Mouse (Mus musculus) olfactory bulb, adult 2 months (tissue): ENCODE results near the gene Tapt1. TPM values are rescaled to one million over a fixed set of nuclear protein-coding genes. Genes with fewer than 3 reads are reported as not detected.
"Not testable (repeated sequence)": the region's sequence is repeated elsewhere in the genome, so short reads cannot be mapped to it uniquely, and the experiment has no call there.

ENCODE experiments used
- H3K27ac ChIP-seq: fragments of 200-500 bp; 2 replicates; pipeline ENCODE4 v1.5.1; 2012; ENCODE audit warnings: low read depth, low read length; ENCODE audit not compliant: insufficient read depth
- H3K4me1 ChIP-seq: fragments of 200-500 bp; 2 replicates; pipeline ENCODE4 v1.6.1; 2012; ENCODE audit warnings: low read length; ENCODE audit not compliant: control insufficient read depth, insufficient read depth
- H3K4me3 ChIP-seq: fragments of 200-500 bp; 2 replicates; pipeline ENCODE4 v1.5.1; 2012; ENCODE audit warnings: mild to moderate bottlenecking, low read depth, low read length, moderate library complexity; ENCODE audit not compliant: insufficient read depth
- CTCF ChIP-seq: fragments of 200-500 bp; IDR thresholded peaks from 2 replicates; pipeline ENCODE4 v1.5.1; 2012; ENCODE audit warnings: low read depth, mild to moderate bottlenecking, low read length, moderate library complexity; ENCODE audit not compliant: insufficient read depth
- POLR2A ChIP-seq: fragments of 200-500 bp; IDR thresholded peaks from 2 replicates; pipeline ENCODE4 v1.6.1; 2012; ENCODE audit warnings: mild to moderate bottlenecking, low read depth, low read length, moderate library complexity; ENCODE audit not compliant: insufficient read depth
- WGBS: fragments of 180-500 bp; shearing (Covaris S2); methylation state at CpG from one replicate; pipeline ENCODE4 v1.1.7; 2018; 5-methylcytosine and 5-hydroxymethylcytosine counted together
- polyA plus RNA-seq: library from polyadenylated mRNA; stranded (reverse); fragments of >200 nt; gene quantifications from 2 replicates; pipeline ENCODE4 v1.2.4, GENCODE M21; 2012; ENCODE audit warnings: low replicate concordance; ENCODE audit not compliant: missing spikeins, insufficient read depth, insufficient read length

The Tapt1 gene
- polyA plus RNA-seq, 1 experiment, result not detected

DNA sequence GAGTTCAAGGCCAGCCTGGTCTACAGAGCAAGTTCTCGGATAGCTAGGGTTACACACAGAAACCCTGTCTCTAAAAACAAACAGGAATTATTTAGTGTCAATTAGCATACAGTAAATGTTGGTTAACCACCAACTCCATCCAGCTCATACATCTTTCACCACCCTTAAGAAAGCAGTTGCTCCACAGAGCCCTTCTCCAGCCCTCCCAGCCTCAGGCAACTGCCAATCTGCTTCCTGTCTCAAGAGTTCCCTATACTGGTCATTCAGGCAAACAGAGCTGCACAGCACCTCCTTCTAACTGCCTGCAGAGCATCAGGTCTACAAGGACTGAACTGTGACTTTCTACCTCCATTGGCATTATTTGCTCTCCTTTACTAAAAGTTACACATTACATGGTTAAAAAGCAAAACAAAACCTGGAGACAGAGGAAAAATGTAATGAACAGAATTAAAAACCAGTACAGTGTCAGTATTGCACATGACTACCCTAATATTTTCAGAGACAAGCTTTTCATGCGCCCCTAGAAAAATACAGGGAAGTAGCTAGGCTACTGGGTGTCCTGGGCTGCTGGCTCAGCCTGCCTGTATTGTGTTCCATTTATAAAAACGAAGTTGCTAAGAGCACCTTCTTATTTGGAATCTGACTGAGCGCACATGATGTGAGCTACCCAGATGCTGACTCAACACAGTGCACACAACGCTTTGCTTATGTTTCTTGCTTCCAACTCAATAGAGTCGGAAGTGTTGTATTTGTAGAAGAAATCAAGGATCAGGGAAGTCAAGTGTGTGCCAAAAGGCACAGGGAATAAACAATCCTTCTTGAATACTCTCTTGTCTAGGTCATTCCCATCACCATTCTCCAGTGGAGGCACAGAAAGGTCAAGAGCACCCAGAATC, 79.7 kb downstream of the Tapt1 start:
- Histone ChIP-seq H3K4me1 (peaks cover 16% of the 10 kb centered on the region), H3K27ac (peak overlapping the region; percentile 35), H3K4me3 (no peak overlapping the region)
- no peak for TF ChIP-seq POLR2A
- no peak for TF ChIP-seq CTCF
- WGBS, result 55% methylated on average over 6 of the region's 6 CpGs

DNA sequence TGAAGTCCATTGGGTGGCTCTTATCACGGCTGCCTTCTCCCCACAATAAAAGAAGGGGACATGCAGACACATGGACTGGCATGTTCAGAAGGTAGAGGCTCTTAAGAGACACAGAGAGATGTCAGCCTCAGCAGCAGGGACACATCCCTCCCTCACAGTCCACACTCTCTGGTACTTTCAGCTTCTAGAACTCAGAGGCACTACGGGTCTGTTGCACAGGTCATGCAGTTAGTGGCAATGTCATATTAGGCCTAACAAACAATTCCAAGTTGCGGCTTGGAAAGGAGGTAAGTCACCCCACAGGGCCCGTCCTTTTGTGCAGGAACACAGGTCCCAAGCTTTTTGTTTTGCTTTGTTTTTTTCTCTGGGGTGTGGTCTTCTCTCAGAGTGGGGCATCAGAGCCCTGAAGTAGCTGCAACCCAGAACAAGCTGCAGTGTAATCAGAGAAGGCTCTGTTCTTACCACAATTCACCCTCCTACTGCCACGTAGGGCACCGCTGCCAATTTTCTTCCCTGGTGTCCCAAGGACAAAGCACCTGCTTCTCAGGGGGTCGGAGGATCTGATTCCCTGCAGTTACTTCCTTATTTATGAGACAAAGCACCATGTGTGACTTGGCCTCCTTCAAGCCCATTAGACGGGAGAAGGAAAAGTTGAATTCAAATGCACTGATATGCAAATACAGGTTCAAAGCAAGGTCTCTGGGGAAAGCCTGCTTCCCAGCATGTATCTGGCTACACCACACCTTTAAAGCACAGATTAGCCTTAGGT, 82.8 kb downstream of the Tapt1 start:
- Histone ChIP-seq H3K27ac (no peak overlapping the region), H3K4me3 (no peak overlapping the region), H3K4me1 (peaks cover 16% of the 10 kb centered on the region)
- TF ChIP-seq CTCF (no peak), POLR2A (no peak)
- WGBS, result 69% methylated on average over 8 of the region's 8 CpGs

DNA sequence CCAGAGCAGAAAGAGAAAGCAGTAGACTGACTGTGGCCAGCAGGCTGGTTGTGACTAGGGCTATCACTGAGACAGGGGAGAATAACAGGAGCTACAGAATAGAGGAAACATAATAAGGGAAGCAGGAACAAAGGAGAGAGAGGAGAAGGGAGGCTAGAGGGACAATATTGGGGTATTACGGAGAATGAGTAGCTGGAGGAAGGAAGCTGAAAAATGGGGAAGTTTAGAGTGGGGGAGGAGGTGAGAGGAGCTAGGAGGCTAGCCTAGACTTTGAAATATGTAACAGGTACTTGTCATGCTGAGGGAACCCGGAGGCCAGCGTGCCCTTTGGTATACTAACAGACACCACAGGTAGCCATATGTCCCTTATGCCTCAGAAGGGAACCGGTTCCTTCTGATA, 98.9 kb downstream of the Tapt1 start:
- 84% methylated on average over 4 of the region's 4 CpGs for WGBS
- no peak for TF ChIP-seq POLR2A
- no peak for TF ChIP-seq CTCF

DNA sequence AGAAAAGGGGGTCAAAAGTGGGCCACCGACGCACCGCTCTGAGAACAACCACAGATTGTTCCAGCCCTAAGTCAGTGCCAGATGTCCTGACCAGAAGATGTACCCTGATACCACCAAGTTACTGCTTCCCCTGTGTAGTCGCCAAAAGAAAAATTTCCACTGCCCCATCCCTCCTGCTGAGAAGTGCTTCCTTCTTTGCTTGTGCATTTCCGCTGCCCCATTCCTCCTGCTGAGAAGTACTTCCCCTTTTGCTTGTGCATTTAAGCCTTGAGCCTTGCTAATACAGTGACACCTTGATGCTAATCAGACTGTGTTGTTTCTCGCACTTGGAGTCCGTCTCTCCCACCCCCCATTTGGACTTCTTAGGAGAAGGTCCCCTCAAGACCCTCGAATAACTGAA, 99.9 kb downstream of the Tapt1 start:
- not testable (repeated sequence) for H3K4me1 ChIP-seq, H3K27ac ChIP-seq, H3K4me3 ChIP-seq
- WGBS, result 90% methylated on average over 8 of the region's 8 CpGs

More for the DNA sequence above, 98.9 kb downstream of the Tapt1 start:
- Histone ChIP-seq H3K27ac (no peak overlapping the region), H3K4me3 (no peak overlapping the region), H3K4me1 (no peaks in the 10 kb centered on the region)

Other genes starting within 250 kb of the Tapt1 start
- gene Fgfbp1, start 244.8 kb downstream of the Tapt1 start, polyA plus RNA-seq, result not detected in 2 replicates
- gene Prom1, start 124.6 kb downstream of the Tapt1 start, polyA plus RNA-seq, result not detected in 2 replicates